Mouse (Mus musculus) liver, embryonic 12.5 days (tissue): ENCODE data around the gene B4galnt2. TPM values are rescaled to one million over a fixed set of nuclear protein-coding genes. Genes with fewer than 3 reads are reported as not detected.
"Not testable (repeated sequence)": the region's sequence is repeated elsewhere in the genome, so short reads cannot be mapped to it uniquely, and the experiment has no call there.

Source experiments
- ATAC-seq: fragments of 200-750 bp; cut with Nextera tagmentation; 2 replicates; pipeline ENCODE4 v1.8.0; 2017; ENCODE audit warnings: moderate number of reproducible peaks, mild to moderate bottlenecking, moderate library complexity
- H3K27ac ChIP-seq: fragments of 300-500 bp; sonication (generic); 2 replicates; pipeline ENCODE4 v1.5.1; 2016; ENCODE audit warnings: mild to moderate bottlenecking
- H3K27me3 ChIP-seq: fragments of 300-500 bp; sonication (generic); replicated peaks from 2 replicates; pipeline ENCODE4 v1.6.1; 2016; ENCODE audit warnings: mild to moderate bottlenecking, moderate library complexity
- H3K36me3 ChIP-seq: fragments of 300-500 bp; sonication (generic); 2 replicates; pipeline ENCODE4 v1.6.1; 2016; ENCODE audit warnings: mild to moderate bottlenecking, moderate library complexity
- H3K4me1 ChIP-seq: fragments of 300-500 bp; sonication (generic); 2 replicates; pipeline ENCODE4 v1.6.1; 2016
- H3K4me2 ChIP-seq: fragments of 300-500 bp; sonication (generic); 2 replicates; pipeline ENCODE4 v1.6.1; 2016; ENCODE audit warnings: mild to moderate bottlenecking, moderate library complexity
- H3K4me3 ChIP-seq: fragments of 300-500 bp; sonication (generic); 2 replicates; pipeline ENCODE4 v1.5.1; 2016; ENCODE audit warnings: mild to moderate bottlenecking, moderate library complexity
- H3K9ac ChIP-seq: fragments of 300-500 bp; sonication (generic); 2 replicates; pipeline ENCODE4 v1.6.1; 2016; ENCODE audit warnings: mild to moderate bottlenecking, moderate library complexity
- H3K9me3 ChIP-seq: fragments of 300-500 bp; sonication (generic); replicated peaks from 2 replicates; pipeline ENCODE4 v1.6.1; 2016; ENCODE audit warnings: mild to moderate bottlenecking, moderate library complexity
- WGBS: fragments of 180-500 bp; shearing (Covaris S2); methylation state at CpG from one replicate; pipeline ENCODE4 v1.1.7; 2016; ENCODE audit not compliant: insufficient replicate concordance; 5-methylcytosine and 5-hydroxymethylcytosine counted together
- polyA plus RNA-seq: library from polyadenylated mRNA; unstranded; fragments of >200 nt; fragmentation: Nextera tagmentation; extraction: Ambion mirVana; gene quantifications from 2 replicates; pipeline ENCODE4 v1.2.1, GENCODE M21; 2016

Gene B4galnt2
- polyA plus RNA-seq, 1 experiment from 2014 or later, result 0.51 TPM

- Histone ChIP-seq H3K27me3 (peaks cover 46% of the 10 kb centered on the region), H3K9ac (no peak overlapping the region), H3K4me3 (no peak overlapping the region), H3K9me3 (peaks cover 17% of the 10 kb centered on the region), H3K36me3 (no peaks in the 10 kb centered on the region), H3K4me2 (no peak overlapping the region), H3K27ac (no peak overlapping the region), H3K4me1 (no peaks in the 10 kb centered on the region)
- no peak for ATAC-seq
- 38% methylated on average over 2 of the region's 2 CpGs for WGBS
Measured at GRCm38 (mm10) chr11:95924215-95924614, 9.5 kb upstream of the B4galnt2 start.

GRCm38 (mm10) chr11:95923477-95923876 lies 8.8 kb upstream of the B4galnt2 start:
- peaks cover 17% of the 10 kb centered on the region for H3K9me3 ChIP-seq
- peaks cover 52% of the 10 kb centered on the region for H3K27me3 ChIP-seq
- WGBS, result 3% methylated on average over 4 of the region's 6 CpGs
- not testable (repeated sequence) for H3K27ac ChIP-seq, H3K9ac ChIP-seq, H3K36me3 ChIP-seq, ATAC-seq, H3K4me3 ChIP-seq, H3K4me2 ChIP-seq, H3K4me1 ChIP-seq

DNA sequence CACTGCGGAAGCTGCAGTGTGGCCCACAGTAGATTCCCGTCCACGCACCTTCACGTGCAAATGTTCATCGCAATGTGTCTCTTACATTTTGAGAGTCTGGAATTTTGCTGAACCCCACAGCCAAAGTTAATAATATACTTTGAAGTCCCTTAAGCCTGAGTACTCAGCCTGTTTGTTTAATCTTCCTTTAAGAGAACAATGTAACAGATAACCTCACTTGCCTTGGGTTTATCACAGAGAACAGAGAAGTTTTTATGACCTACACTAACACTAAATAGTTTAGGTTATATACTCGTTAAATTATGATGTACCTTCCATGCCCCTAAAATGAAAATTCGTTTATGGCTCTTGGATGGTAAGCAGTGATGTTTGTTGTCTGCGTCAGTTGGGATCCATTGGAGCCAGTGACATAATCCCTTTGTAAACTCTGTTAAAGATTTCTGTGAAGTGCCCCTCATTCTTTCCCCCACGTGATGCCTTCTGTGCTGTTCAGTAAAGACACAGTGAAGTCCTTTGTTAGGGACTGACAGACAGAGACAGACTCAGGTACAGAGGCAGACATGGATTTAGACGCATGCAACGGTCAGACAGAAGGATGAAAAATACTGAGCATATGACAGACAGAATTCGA lies 7.4 kb upstream of the B4galnt2 start:
- no peak for ATAC-seq
- no peak overlapping the region for H3K27ac ChIP-seq
- H3K4me1 ChIP-seq, result no peaks in the 10 kb centered on the region
- H3K27me3 ChIP-seq, result peaks cover 66% of the 10 kb centered on the region
- no peaks in the 10 kb centered on the region for H3K36me3 ChIP-seq
- 62% methylated on average over 12 of the region's 12 CpGs for WGBS
- peaks cover 8% of the 10 kb centered on the region for H3K9me3 ChIP-seq
- H3K9ac ChIP-seq, result no peak overlapping the region
- no peak overlapping the region for H3K4me3 ChIP-seq
- H3K4me2 ChIP-seq, result no peak overlapping the region

GRCm38 (mm10) chr11:95916426-95916825 lies 1.7 kb upstream of the B4galnt2 start:
- no peak overlapping the region for H3K4me3 ChIP-seq
- WGBS, result 3% methylated on average over 5 of the region's 5 CpGs
- H3K9me3 ChIP-seq, result no peaks in the 10 kb centered on the region
- H3K36me3 ChIP-seq, result no peaks in the 10 kb centered on the region
- no peak for ATAC-seq
- peaks cover 93% of the 10 kb centered on the region for H3K27me3 ChIP-seq
- peaks cover 22% of the 10 kb centered on the region for H3K4me1 ChIP-seq
- no peak overlapping the region for H3K27ac ChIP-seq
- no peak overlapping the region for H3K9ac ChIP-seq
- no peak overlapping the region for H3K4me2 ChIP-seq

- Histone ChIP-seq H3K9me3 (no peaks in the 10 kb centered on the region), H3K4me3 (peak overlapping the region; percentile 25), H3K27ac (no peak overlapping the region), H3K36me3 (no peaks in the 10 kb centered on the region), H3K4me1 (peaks cover 26% of the 10 kb centered on the region), H3K9ac (no peak overlapping the region), H3K27me3 (peaks cover 91% of the 10 kb centered on the region), H3K4me2 (peak overlapping the region; percentile 39)
- no peak for ATAC-seq
- WGBS, result 3% methylated on average over 28 of the region's 28 CpGs
Measured at GRCm38 (mm10) chr11:95915006-95915710, 467 bp upstream of the B4galnt2 start.

DNA sequence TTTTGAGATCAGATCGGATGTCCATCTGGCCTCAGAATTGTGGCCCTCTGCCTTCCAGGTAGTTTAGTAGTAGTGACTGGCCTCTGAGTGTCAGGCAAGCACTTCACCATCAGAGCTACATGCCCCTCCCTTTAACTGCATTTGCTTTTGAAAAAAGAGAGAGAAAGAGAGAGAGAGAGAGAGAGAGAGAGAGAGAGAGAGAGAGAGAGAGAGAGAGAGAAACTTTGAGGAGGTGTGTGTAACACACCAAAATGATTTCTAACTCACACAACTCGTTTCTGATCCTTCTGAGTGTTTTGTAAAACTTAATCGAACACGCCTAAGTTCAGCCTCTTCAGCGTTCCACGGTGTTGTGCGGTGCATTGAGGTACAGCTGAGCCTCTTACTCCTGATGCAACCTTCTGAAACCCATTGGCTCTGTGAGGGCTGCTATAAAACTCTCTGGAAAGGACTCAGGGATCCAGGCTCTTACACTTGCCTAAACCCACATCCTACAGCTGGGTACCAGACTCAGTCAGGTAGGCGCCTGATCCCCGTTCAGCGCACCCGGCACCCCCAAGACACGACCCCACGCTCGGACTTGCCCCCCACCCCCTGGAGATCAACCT lies 628 bp downstream of the B4galnt2 start:
- no peak for ATAC-seq
- Histone ChIP-seq H3K9me3 (no peaks in the 10 kb centered on the region), H3K36me3 (no peaks in the 10 kb centered on the region), H3K4me3 (peak overlapping the region; percentile 25; the same call in 1 of the 2 replicates), H3K9ac (no peak overlapping the region), H3K27ac (no peak overlapping the region), H3K27me3 (peaks cover 85% of the 10 kb centered on the region), H3K4me1 (peaks cover 26% of the 10 kb centered on the region), H3K4me2 (peak overlapping the region; percentile 39)
- WGBS, result 6% methylated on average over 14 of the region's 14 CpGs

- Histone ChIP-seq H3K27me3 (peaks cover 70% of the 10 kb centered on the region), H3K27ac (no peak overlapping the region), H3K4me3 (no peak overlapping the region), H3K36me3 (no peaks in the 10 kb centered on the region), H3K9ac (no peak overlapping the region), H3K4me1 (peaks cover 26% of the 10 kb centered on the region), H3K4me2 (peak overlapping the region; percentile 27), H3K9me3 (no peaks in the 10 kb centered on the region)
- WGBS, result 12% methylated on average over 7 of the region's 7 CpGs
- peak; percentile 46; the same call in 1 of the 2 replicates for ATAC-seq
Measured at GRCm38 (mm10) chr11:95911579-95911978, 3.1 kb downstream of the B4galnt2 start.

- 36% methylated on average over 5 of the region's 5 CpGs for WGBS
- H3K27me3 ChIP-seq, result peaks cover 34% of the 10 kb centered on the region
- no peak for ATAC-seq
- H3K4me2 ChIP-seq, result no peak overlapping the region
- H3K27ac ChIP-seq, result no peak overlapping the region
- H3K36me3 ChIP-seq, result no peaks in the 10 kb centered on the region
- H3K9me3 ChIP-seq, result no peaks in the 10 kb centered on the region
- no peak overlapping the region for H3K4me3 ChIP-seq
- no peak overlapping the region for H3K9ac ChIP-seq
- H3K4me1 ChIP-seq, result peaks cover 12% of the 10 kb centered on the region
Measured at GRCm38 (mm10) chr11:95907805-95908524, 6.7 kb downstream of the B4galnt2 start.

GRCm38 (mm10) chr11:95904290-95904689 lies 10.4 kb downstream of the B4galnt2 start:
- Histone ChIP-seq H3K27ac (no peak overlapping the region), H3K9me3 (no peaks in the 10 kb centered on the region), H3K36me3 (no peaks in the 10 kb centered on the region), H3K4me3 (no peak overlapping the region), H3K9ac (no peak overlapping the region), H3K27me3 (peaks cover 14% of the 10 kb centered on the region), H3K4me2 (no peak overlapping the region), H3K4me1 (no peaks in the 10 kb centered on the region)
- 60% methylated on average over 2 of the region's 2 CpGs for WGBS
- no peak for ATAC-seq

- 42% methylated on average over 14 of the region's 14 CpGs for WGBS
- no peak for ATAC-seq
Measured at GRCm38 (mm10) chr11:95896446-95897179, 18.1 kb downstream of the B4galnt2 start.

DNA sequence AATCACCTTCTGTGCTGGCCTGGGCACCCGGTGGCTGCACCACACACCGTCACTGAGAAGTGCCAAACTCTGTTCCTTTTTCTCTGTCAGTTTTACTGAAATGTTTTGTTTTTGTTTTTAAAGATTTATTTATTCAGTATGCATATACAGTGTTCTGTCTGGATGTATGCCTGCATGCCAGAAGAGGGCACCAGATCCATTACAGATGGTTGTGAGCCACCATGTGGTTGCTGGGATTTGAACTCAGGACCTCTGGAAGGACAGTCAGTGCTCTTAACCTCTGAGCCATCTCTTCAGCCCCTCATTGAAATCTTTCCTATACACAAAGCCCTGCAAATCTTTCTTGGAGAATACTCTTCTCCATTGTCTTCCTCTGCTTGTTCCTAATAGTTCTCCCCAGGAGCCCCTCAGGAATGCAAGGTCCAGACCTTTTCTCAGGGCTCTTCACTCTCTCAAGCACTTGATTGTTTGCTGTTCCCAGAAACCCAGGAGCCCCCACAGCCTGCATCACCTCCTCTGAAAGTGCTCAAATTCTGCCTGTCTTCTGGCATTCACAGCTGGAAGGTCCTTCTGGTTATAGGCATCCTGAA lies 24.1 kb downstream of the B4galnt2 start:
- H3K27ac ChIP-seq, result no peak overlapping the region
- no peak overlapping the region for H3K4me2 ChIP-seq
- H3K9ac ChIP-seq, result no peak overlapping the region
- 52% methylated on average over 2 of the region's 2 CpGs for WGBS
- H3K4me3 ChIP-seq, result no peak overlapping the region
- no peak for ATAC-seq
- H3K27me3 ChIP-seq, result peaks cover 9% of the 10 kb centered on the region; the same call in 1 of the 2 replicates
- no peaks in the 10 kb centered on the region for H3K9me3 ChIP-seq
- no peaks in the 10 kb centered on the region for H3K36me3 ChIP-seq
- H3K4me1 ChIP-seq, result no peaks in the 10 kb centered on the region

More at GRCm38 (mm10) chr11:95896446-95897179, 18.1 kb downstream of the B4galnt2 start:
- Histone ChIP-seq H3K4me1 (0 out of 2 replicates have a peak, but pooled peaks cover 6% of the 10 kb centered on the region), H3K36me3 (no peaks in the 10 kb centered on the region), H3K4me2 (peak overlapping the region; percentile 50), H3K27ac (no peak overlapping the region), H3K4me3 (peak overlapping the region; percentile 31), H3K27me3 (peaks cover 4% of the 10 kb centered on the region; the same call in 1 of the 2 replicates), H3K9me3 (no peaks in the 10 kb centered on the region), H3K9ac (peak overlapping the region; percentile 12; the same call in 1 of the 2 replicates)
